Mouse (Mus musculus) thymus, postnatal 0 days (tissue): Measurements from ENCODE around the gene Mup7. TPM values are rescaled to one million over a fixed set of nuclear protein-coding genes. Genes with fewer than 3 reads are reported as not detected.
"Not testable (repeated sequence)": the region's sequence is repeated elsewhere in the genome, so short reads cannot be mapped to it uniquely, and the experiment has no call there.

Source experiments
- DNase-seq: peaks from one replicate; pipeline ENCODE4 v3.0.0-alpha.2; 2015; ENCODE audit warnings: low spot score
- polyA plus RNA-seq: library from polyadenylated mRNA; unstranded; fragments of >200 nt; fragmentation: Nextera tagmentation; extraction: Ambion mirVana; gene quantifications from 2 replicates; pipeline ENCODE4 v1.2.1, GENCODE M21; 2015

Gene Mup7
- 0.31 TPM in 1 of 2 replicates, not detected in the other for polyA plus RNA-seq

- not testable (repeated sequence) for DNase-seq
Observed at GRCm38 (mm10) chr4:60070375-60070774, at the start of gene Mup7. TSS of gene Mup7 (minus strand) at chr4:60070475.

DNA sequence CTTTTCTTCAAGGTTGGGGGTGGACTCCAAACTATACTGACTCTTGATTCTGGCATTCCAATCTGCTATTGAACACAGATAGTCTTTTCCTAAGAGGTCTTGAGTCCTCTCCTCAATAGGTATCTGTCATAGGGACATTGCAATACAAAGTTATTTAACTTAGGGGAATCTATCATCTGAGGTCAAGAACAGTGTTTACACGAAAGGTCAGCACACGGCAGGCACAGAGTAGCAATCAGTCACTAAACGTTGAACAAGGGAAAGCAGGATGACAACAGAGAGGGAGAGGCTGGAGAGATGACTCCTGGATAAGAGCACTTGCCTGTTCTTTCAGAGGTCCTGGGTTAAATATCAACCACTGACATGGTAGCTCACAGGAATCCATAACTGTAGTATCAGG lies 9.6 kb upstream of the Mup7 start:
- DNase-seq = not testable (repeated sequence)

- not testable (repeated sequence) for DNase-seq
Observed at GRCm38 (mm10) chr4:60029334-60030111, 40.8 kb downstream of the Mup7 start.

- DNase-seq = not testable (repeated sequence)
Observed at GRCm38 (mm10) chr4:60020141-60020540, 50.1 kb downstream of the Mup7 start.

Other genes starting within 250 kb of the Mup7 start
- 81.4 and 85.7 TPM in 2 replicates for gene Slc46a2, start 155.4 kb downstream of the Mup7 start, polyA plus RNA-seq
- 0.18 and 0.20 TPM in 2 replicates for gene Mup4, start 109.8 kb downstream of the Mup7 start, polyA plus RNA-seq
- gene Mup6, start 106.2 kb downstream of the Mup7 start, polyA plus RNA-seq = 0.87 and 1.0 TPM in 2 replicates
- gene Mup2, start 83.8 kb upstream of the Mup7 start, polyA plus RNA-seq = not detected in 2 replicates
- gene Mup8, start 152.1 kb upstream of the Mup7 start, polyA plus RNA-seq = 0.44 TPM in 1 of 2 replicates, not detected in the other